Mouse (Mus musculus) heart, adult 2 months (tissue): Measurements from ENCODE around the gene Gnpda2.
A peak's percentile ranks its signal among the peaks of the same experiment; 100 is the strongest.

Experiments used
- CTCF ChIP-seq: fragments of 200-600 bp; IDR thresholded peaks from 2 replicates; pipeline ENCODE4 v1.8.1; 2022; ENCODE audit warnings: antibody characterized with exemption, mild to moderate bottlenecking, moderate library complexity
- POLR2A ChIP-seq: fragments of 200-500 bp; IDR thresholded peaks from 2 replicates; pipeline ENCODE4 v1.6.1; 2011; ENCODE audit warnings: mild to moderate bottlenecking, low read depth, low read length, control low read depth; ENCODE audit not compliant: insufficient read depth

GRCm38 (mm10) chr5:69591640-69592461 lies at the start of gene Gnpda2:
- TF ChIP-seq POLR2A (peak; percentile 89), CTCF (peak; percentile 56)
